Comparison of ENCODE assay signal across 11 mouse cellular contexts in the genomic region with DNA sequence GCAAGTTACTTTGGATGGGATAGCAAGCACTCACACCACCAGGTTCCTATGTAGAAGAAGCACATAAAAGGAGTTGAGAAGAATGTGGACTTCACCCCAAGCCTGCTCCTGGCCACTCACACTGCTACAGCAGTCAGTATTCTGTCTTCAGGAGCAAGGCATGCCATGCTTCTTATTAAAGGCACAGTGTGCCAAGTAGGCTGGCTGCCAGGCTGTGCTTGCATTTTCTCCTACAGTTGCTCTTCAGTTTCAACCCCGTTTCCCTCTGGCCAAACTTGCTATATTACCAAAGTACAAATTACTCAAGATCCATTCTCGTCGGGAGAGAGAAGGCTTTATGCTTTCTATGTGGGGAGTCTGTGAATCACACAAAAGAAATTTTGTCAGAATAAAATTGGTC.
A peak's percentile ranks its signal among the peaks of the same experiment; 100 is the strongest.
DNase-seq lines count a peak whose midpoint lies in the region; ATAC-seq lines count a peak whose summit lies in the region.
"Had no signal": no experiment of that assay in that cellular context is flagged by ENCODE, and none has a peak within 500 bp of the region (broad histone marks: within the 10 kb centered on the region; RNA-seq: fewer than 3 reads in every experiment).

No protein-coding gene starts in this region.

- no peaks in the 10 kb centered on the region for H3K9me3 ChIP-seq in kidney, embryonic 16.5 days (ENCODE audit: low read length)
- H3K9me3 ChIP-seq: heart, embryonic 10.5 days; midbrain, embryonic 12.5 days had no signal

- DNase-seq in gastrocnemius, adult 18-20 months (ENCODE audit: low spot score), result peak; percentile 3
- no peak for DNase-seq in gastrocnemius, postnatal 4 days (ENCODE audit: low spot score in 2 of 2)
- DNase-seq in kidney, adult 18-20 months, result peak; percentile 45
- DNase-seq in brain, adult 2 months (ENCODE audit: low read depth, low spot score), result peak; percentile 7
- peak; percentile 26 for DNase-seq in kidney, postnatal 10 days
- DNase-seq in embryo, embryonic 9.5 days (ENCODE audit: extremely low spot score), result no peak
- DNase-seq: lung, postnatal 36 days had no signal

- no peak overlapping the region for H3K27ac ChIP-seq in kidney, embryonic 16.5 days (ENCODE audit: low read length)
- H3K27ac ChIP-seq: heart, embryonic 10.5 days; midbrain, embryonic 12.5 days had no signal

- no peaks in the 10 kb centered on the region for H3K4me1 ChIP-seq in kidney, embryonic 16.5 days (ENCODE audit: insufficient read depth, low read length)
- H3K4me1 ChIP-seq: heart, embryonic 10.5 days; midbrain, embryonic 12.5 days had no signal

- no peak overlapping the region for H3K4me3 ChIP-seq in kidney, embryonic 16.5 days (ENCODE audit: low read length)
- H3K4me3 ChIP-seq: heart, embryonic 10.5 days; midbrain, embryonic 12.5 days had no signal

- H3K27me3 ChIP-seq in kidney, embryonic 16.5 days (ENCODE audit: insufficient read depth, low read length), result no peaks in the 10 kb centered on the region
- H3K27me3 ChIP-seq: midbrain, embryonic 12.5 days had no signal

- 80% methylated on average over 3 of the region's 3 CpGs for WGBS in kidney, embryonic 16.5 days

- H3K9ac ChIP-seq in kidney, embryonic 16.5 days (replicated peaks; ENCODE audit: low read length), result no peak overlapping the region
- H3K9ac ChIP-seq: midbrain, embryonic 12.5 days had no signal

- ATAC-seq in kidney, embryonic 16.5 days (ENCODE audit: low FRiP score, low TSS enrichment), result no peak
- ATAC-seq: intestine, embryonic 16.5 days had no signal

- H3K4me2 ChIP-seq in kidney, embryonic 16.5 days (replicated peaks; ENCODE audit: low read depth, low read length), result no peak overlapping the region
- H3K4me2 ChIP-seq: midbrain, embryonic 12.5 days had no signal

- no peaks in the 10 kb centered on the region for H3K36me3 ChIP-seq in kidney, embryonic 16.5 days (ENCODE audit: insufficient read depth, low read length)
- H3K36me3 ChIP-seq: heart, embryonic 10.5 days; midbrain, embryonic 12.5 days had no signal

Comparison
In these comparisons a context has a peak if more than half of its experiments do, and no peak if none do; other contexts are left out.
1. DNase-seq: peak in gastrocnemius, adult 18-20 months (single experiment), kidney, adult 18-20 months (single experiment), brain, adult 2 months (single experiment) and kidney, postnatal 10 days (single experiment); none in gastrocnemius, postnatal 4 days (0 of 2) and embryo, embryonic 9.5 days (single experiment).